Mouse (Mus musculus): ENCODE measurements around the gene Gfpt2.

DNA sequence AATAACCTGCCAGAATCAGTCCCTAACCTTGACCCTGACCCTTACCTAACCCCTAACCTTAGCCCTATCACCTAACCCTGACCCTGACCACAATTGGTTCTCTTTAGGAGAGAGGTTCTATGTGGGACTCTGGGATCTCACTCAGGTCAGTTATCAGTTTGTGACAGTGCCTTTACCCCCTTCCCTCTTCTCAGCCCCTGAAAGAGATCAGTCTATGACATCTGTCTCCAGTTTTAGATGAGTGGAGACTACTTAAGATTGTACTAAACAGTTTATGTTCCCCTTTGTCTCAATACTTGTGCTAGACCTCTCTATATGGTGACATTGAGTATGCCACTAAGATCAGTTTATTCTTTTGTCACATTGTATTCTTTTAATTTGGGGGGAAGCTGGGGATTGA is 69.9 kb downstream of the Gfpt2 start:
- TF ChIP-seq CTCF (IDR thresholded peaks at IDR 0.05; ENCODE audit: low read depth, low read length), result no peak
- TF ChIP-seq POLR2A (IDR thresholded peaks at IDR 0.05; ENCODE audit: extremely low read depth, insufficient read depth, low read length), result no peak
